Mouse (Mus musculus): Measurements from ENCODE around the gene Ctcfl. TPM values are rescaled to one million over a fixed set of nuclear protein-coding genes. Genes with fewer than 3 reads are reported as not detected.
A peak's percentile ranks its signal among the peaks of the same experiment; 100 is the strongest.

Ctcfl gene
- polyA plus RNA-seq, 1 experiment from 2014 or later = 0.09 TPM

DNA sequence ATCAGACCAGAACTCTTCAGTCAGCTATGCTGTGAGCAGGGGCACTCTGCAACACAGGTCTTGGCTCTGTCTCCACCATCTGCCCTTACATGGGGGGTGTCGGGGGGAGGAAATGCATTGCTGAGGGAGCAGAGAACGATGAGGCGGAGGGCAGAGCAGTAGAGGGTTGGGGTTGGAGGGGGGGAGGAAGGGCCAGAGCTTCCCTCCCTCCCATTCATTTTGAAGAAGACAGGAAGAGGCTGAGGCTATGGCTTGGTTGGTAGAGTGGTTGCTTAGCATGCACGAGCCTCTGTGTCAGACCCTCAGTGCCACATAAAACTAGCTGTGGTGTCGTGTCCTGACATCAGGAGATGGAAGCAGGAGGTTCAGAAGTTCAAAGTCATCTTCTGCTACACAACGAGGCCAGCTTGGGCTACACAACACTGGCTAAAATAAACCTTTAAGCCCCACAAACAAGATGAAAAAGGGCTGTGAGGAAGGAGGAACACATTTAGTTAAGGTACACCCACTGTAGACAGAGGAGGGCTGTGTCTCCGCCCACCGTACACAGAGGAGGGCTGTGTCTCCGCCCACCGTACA lies 62.9 kb downstream of the Ctcfl start:
- no peaks in the 10 kb centered on the region for H3K27me3 ChIP-seq
- WGBS = 74% methylated on average over 10 of the region's 10 CpGs
- H3K4me1 ChIP-seq = peaks cover 8% of the 10 kb centered on the region; the same call in 1 of the 2 replicates
- H3K4me2 ChIP-seq = no peak overlapping the region
- H3K4me3 ChIP-seq = no peak overlapping the region
- no peak for ATAC-seq (ENCODE audit: insufficient number of reproducible peaks, low FRiP score, low TSS enrichment, low read depth)
- no peaks in the 10 kb centered on the region for H3K9me3 ChIP-seq
- H3K27ac ChIP-seq = no peak overlapping the region
- H3K9ac ChIP-seq = no peak overlapping the region
- H3K36me3 ChIP-seq = no peaks in the 10 kb centered on the region

GRCm38 (mm10) chr2:173053846-173054245 lies 65.5 kb downstream of the Ctcfl start:
- Histone ChIP-seq H3K27ac (no peak overlapping the region), H3K4me3 (no peak overlapping the region), H3K27me3 (no peaks in the 10 kb centered on the region), H3K4me2 (no peak overlapping the region), H3K9me3 (no peaks in the 10 kb centered on the region), H3K9ac (no peak overlapping the region), H3K4me1 (peaks cover 13% of the 10 kb centered on the region; the same call in 1 of the 2 replicates), H3K36me3 (no peaks in the 10 kb centered on the region)
- 56% methylated on average over 6 of the region's 6 CpGs for WGBS
- ATAC-seq (ENCODE audit: insufficient number of reproducible peaks, low FRiP score, low TSS enrichment, low read depth) = no peak

- Histone ChIP-seq H3K9ac (no peak overlapping the region), H3K27me3 (no peaks in the 10 kb centered on the region), H3K4me3 (no peak overlapping the region), H3K36me3 (no peaks in the 10 kb centered on the region), H3K9me3 (no peaks in the 10 kb centered on the region), H3K27ac (no peak overlapping the region), H3K4me1 (peaks cover 9% of the 10 kb centered on the region; the same call in 1 of the 2 replicates), H3K4me2 (no peak overlapping the region)
- 91% methylated on average over 8 of the region's 8 CpGs for WGBS
- no peak for ATAC-seq (ENCODE audit: insufficient number of reproducible peaks, low FRiP score, low TSS enrichment, low read depth)
Measured at GRCm38 (mm10) chr2:173052881-173053280, 66.4 kb downstream of the Ctcfl start.

GRCm38 (mm10) chr2:173050604-173051382 lies 68.5 kb downstream of the Ctcfl start:
- ATAC-seq (ENCODE audit: insufficient number of reproducible peaks, low FRiP score, low TSS enrichment, low read depth) = no peak
- Histone ChIP-seq H3K9ac (no peak overlapping the region), H3K27me3 (no peaks in the 10 kb centered on the region), H3K4me2 (no peak overlapping the region), H3K9me3 (no peaks in the 10 kb centered on the region), H3K4me3 (no peak overlapping the region), H3K36me3 (no peaks in the 10 kb centered on the region), H3K4me1 (peaks cover 11% of the 10 kb centered on the region), H3K27ac (no peak overlapping the region)
- 46% methylated on average over 8 of the region's 8 CpGs for WGBS

DNA sequence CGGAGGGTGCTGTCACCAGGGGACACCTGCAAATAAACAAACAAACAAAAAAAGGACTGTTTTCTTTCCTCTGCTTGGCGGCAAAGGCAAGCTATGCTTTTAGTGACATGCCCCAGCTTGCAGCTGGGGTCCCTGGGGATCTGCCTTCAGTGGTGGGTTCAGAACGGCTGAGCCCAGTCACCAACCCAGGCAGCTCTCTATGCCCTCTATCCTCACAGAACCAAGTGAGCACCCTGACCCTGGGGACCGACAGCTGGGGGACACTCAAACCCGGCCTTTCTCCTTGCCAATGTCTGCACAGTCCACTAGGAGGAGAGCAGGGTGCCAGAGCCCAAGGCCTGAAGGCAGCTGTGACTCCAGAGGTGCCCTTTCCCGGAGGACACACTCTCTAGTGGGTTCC lies 69.5 kb downstream of the Ctcfl start:
- Histone ChIP-seq H3K9me3 (no peaks in the 10 kb centered on the region), H3K27ac (no peak overlapping the region), H3K9ac (no peak overlapping the region), H3K4me3 (no peak overlapping the region), H3K4me1 (peaks cover 11% of the 10 kb centered on the region), H3K27me3 (no peaks in the 10 kb centered on the region), H3K4me2 (no peak overlapping the region), H3K36me3 (no peaks in the 10 kb centered on the region)
- no peak for ATAC-seq (ENCODE audit: insufficient number of reproducible peaks, low FRiP score, low TSS enrichment, low read depth)
- 39% methylated on average over 6 of the region's 6 CpGs for WGBS

DNA sequence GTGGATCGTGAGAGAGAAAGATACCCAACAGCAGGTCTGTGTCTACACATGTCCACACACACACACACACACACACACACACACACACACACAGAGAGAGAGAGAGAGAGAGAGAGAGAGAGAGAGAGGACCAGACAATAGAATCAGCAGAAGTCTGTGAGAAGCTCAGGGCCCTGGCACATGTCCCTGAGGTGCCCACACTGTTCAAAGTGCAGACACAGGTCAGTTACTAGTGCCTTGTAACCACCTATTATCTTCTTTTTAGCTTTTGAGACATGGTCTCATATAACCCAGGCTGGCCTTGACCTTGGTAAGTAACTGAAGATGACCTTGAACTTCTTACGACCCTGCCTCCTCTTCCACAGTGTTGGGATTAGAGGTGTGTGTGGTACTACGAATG lies 70.1 kb downstream of the Ctcfl start:
- Histone ChIP-seq H3K4me2 (no peak overlapping the region), H3K9me3 (no peaks in the 10 kb centered on the region), H3K27me3 (no peaks in the 10 kb centered on the region), H3K36me3 (no peaks in the 10 kb centered on the region), H3K4me3 (no peak overlapping the region), H3K9ac (no peak overlapping the region), H3K27ac (no peak overlapping the region), H3K4me1 (peaks cover 11% of the 10 kb centered on the region)
- ATAC-seq (ENCODE audit: insufficient number of reproducible peaks, low FRiP score, low TSS enrichment, low read depth) = no peak
- WGBS = 65% methylated on average over 3 of the region's 3 CpGs

GRCm38 (mm10) chr2:173048041-173048745 lies 71.1 kb downstream of the Ctcfl start:
- Histone ChIP-seq H3K4me3 (no peak overlapping the region), H3K27me3 (no peaks in the 10 kb centered on the region), H3K9me3 (no peaks in the 10 kb centered on the region), H3K27ac (no peak overlapping the region), H3K36me3 (no peaks in the 10 kb centered on the region), H3K4me2 (no peak overlapping the region), H3K9ac (no peak overlapping the region), H3K4me1 (peaks cover 11% of the 10 kb centered on the region)
- no peak for ATAC-seq (ENCODE audit: insufficient number of reproducible peaks, low FRiP score, low TSS enrichment, low read depth)
- 66% methylated on average over 17 of the region's 17 CpGs for WGBS

GRCm38 (mm10) chr2:173047471-173047870 lies 71.9 kb downstream of the Ctcfl start:
- Histone ChIP-seq H3K4me3 (no peak overlapping the region), H3K36me3 (no peaks in the 10 kb centered on the region), H3K4me2 (no peak overlapping the region), H3K9ac (no peak overlapping the region), H3K27me3 (no peaks in the 10 kb centered on the region), H3K27ac (no peak overlapping the region), H3K9me3 (no peaks in the 10 kb centered on the region), H3K4me1 (peaks cover 11% of the 10 kb centered on the region)
- ATAC-seq (ENCODE audit: insufficient number of reproducible peaks, low FRiP score, low TSS enrichment, low read depth) = no peak
- 71% methylated on average over 5 of the region's 5 CpGs for WGBS

DNA sequence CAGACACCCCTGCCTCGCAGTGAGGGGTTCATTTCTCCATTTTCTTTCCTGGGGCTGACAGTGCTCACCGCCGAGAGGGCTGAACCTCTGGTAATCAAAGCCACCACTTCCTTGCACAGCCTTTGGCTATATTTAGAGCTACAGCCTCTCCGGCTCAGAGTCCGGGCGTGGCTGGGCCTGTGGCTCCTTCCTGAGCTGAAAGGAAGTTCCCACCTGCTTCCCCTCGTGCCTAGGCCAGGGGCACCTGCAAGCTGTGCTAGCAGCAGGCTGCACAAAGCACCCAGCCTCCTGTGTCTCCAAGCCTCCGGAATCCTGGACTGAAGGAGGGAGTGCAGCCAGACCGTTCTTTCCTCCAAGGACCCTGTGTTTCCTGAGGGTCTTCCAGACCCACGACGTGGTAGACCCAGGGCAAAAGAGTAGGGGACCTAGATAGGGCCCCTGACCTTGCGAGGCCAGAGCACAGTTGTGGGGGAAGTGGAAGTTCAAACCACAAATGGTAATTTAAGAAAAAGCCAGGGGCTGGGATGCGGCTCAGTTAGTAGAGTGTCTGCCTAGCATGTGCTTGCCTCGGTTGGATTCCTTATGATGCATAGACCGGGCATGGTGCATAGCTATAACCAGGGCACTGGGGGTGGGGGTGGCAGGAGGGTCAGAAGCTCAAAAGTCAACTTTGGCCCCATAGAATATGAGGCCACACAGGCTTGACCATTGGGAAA lies 72.6 kb downstream of the Ctcfl start:
- 61% methylated on average over 15 of the region's 15 CpGs for WGBS

GRCm38 (mm10) chr2:173044198-173044970 lies 74.9 kb downstream of the Ctcfl start:
- Histone ChIP-seq H3K4me2 (no peak overlapping the region), H3K27ac (no peak overlapping the region), H3K4me3 (no peak overlapping the region), H3K9ac (no peak overlapping the region), H3K9me3 (no peaks in the 10 kb centered on the region), H3K36me3 (no peaks in the 10 kb centered on the region), H3K27me3 (no peaks in the 10 kb centered on the region), H3K4me1 (peaks cover 6% of the 10 kb centered on the region)
- no peak for ATAC-seq (ENCODE audit: insufficient number of reproducible peaks, low FRiP score, low TSS enrichment, low read depth)
- WGBS = 79% methylated on average over 18 of the region's 18 CpGs

More for the DNA sequence above, 72.6 kb downstream of the Ctcfl start:
- Histone ChIP-seq H3K27me3 (no peaks in the 10 kb centered on the region), H3K4me1 (peaks cover 11% of the 10 kb centered on the region), H3K27ac (0 out of 2 replicates have a peak overlapping the region, but pooled peaks have one; percentile 50), H3K4me2 (no peak overlapping the region), H3K9me3 (no peaks in the 10 kb centered on the region), H3K4me3 (no peak overlapping the region), H3K9ac (no peak overlapping the region), H3K36me3 (no peaks in the 10 kb centered on the region)
- no peak for ATAC-seq (ENCODE audit: insufficient number of reproducible peaks, low FRiP score, low TSS enrichment, low read depth)

All from limb, embryonic 15.5 days (tissue).